Mouse (Mus musculus): ENCODE data around the gene Tmem50b. TPM values are rescaled to one million over a fixed set of nuclear protein-coding genes. Genes with fewer than 3 reads are reported as not detected.

Gene Tmem50b
- polyA plus RNA-seq, 1 experiment from 2014 or later = 60.8 TPM

DNA sequence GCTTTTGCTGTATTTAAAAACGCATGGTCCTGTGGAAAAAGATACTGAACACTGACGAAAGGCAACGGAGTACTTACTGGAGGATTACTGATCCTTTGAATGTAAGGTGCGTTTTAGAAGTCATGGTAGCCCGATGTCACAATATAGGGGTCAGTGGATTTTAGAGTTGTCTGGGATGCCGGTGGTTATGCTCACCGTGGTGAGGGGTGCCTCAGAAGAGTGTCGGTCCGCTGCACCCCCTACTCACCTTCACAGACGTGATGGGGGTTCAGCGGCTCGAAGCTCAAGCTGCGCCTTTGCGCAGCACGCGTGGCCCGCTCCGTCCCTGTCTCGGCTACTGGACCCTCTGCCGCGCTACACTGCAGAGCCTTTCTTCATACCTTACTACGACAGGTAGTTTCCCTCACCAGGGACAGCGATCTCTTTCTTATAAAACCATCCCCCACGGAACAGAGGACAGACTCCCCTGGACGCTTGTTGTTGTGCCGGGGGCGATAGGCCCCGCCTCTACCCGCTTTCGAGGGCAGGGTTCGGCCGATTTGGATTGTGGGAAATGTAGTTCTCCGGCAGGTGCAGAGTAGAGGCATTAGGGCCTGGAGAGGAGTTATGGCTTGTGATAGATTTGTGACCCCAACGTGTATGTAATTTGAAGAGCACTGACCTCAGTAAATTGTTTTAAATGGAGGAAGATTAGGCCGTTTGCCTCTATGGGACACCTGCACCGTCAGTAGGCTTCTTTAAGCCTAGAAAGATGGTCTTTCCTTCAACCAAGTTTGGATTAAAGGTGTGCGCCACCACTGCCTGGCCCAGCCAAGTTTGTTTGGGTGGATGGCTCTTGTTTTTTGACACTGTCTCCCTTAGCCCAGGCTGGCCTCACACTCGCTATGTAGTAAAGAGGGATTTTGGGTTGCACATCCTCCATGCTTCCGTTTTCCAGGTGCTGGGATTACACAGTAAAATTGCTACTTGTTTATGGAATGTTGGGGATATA lies 21.2 kb upstream of the Tmem50b start, which contains the start of gene Dnajc28:
Gene Dnajc28 (minus strand): TSS at position 516 of the 991 bp plus-strand sequence.
- Histone ChIP-seq H3K4me2 (replicated peaks; ENCODE audit: low read depth) (peak within 1 kb of the TSS; percentile 92), H3K27ac (replicated peaks) (no peak within 1 kb of the TSS), H3K4me3 (ENCODE audit: low read depth, low read length) (peak within 1 kb of the TSS; percentile 66), H3K36me3 (ENCODE audit: control insufficient read depth, insufficient read depth, low read length) (peaks cover 10% of the 10 kb centered on the region), H3K27me3 (ENCODE audit: control insufficient read depth, insufficient read depth, low read length) (no peaks in the 10 kb centered on the region), H3K9ac (ENCODE audit: low read length) (peak within 1 kb of the TSS; percentile 69), H3K4me1 (replicated peaks; ENCODE audit: control insufficient read depth, insufficient read depth) (no peaks in the 10 kb centered on the region; the same call in 1 of the 2 replicates), H3K9me3 (ENCODE audit: control insufficient read depth, low read length) (no peaks in the 10 kb centered on the region)
- no peak for TF ChIP-seq CTCF (IDR thresholded peaks at IDR 0.05; ENCODE audit: low read depth)
- TF ChIP-seq EP300 (optimal IDR thresholded peaks at IDR 0.05) = no peak
- 10% methylated on average over 39 of the region's 39 CpGs for WGBS
- DNase-seq (ENCODE audit: low spot score) (peak; percentile 79), ATAC-seq (ENCODE audit: low FRiP score, low TSS enrichment) (peak; percentile 86)

DNA sequence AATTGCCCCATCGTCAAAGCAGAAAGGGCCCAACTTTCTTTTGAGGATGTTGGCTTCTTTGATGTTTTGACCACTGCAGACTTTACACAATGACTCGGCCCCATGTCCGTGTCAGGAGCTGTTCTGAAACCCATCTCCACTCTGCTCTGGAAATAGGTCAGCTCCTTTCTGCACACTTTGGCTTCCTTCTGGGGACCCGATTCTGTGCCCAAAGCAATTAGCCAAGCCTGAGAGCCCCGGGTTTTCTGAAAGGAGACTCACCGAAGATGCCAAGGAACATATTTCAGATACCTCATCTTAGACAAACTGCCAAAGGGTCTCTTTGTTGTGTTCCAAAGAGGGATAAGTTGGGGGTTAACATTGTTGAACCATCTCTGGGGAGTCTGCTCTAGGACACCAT lies 17.0 kb upstream of the Tmem50b start:
- TF ChIP-seq EP300 (optimal IDR thresholded peaks at IDR 0.05) = no peak
- TF ChIP-seq CTCF (IDR thresholded peaks at IDR 0.05; ENCODE audit: low read depth) = no peak
- 80% methylated on average over 6 of the region's 6 CpGs for WGBS
- ATAC-seq (ENCODE audit: low FRiP score, low TSS enrichment) = no peak
- Histone ChIP-seq H3K27ac (replicated peaks) (no peak overlapping the region), H3K4me2 (replicated peaks; ENCODE audit: low read depth) (no peak overlapping the region), H3K9me3 (ENCODE audit: control insufficient read depth, low read length) (no peaks in the 10 kb centered on the region), H3K4me3 (ENCODE audit: low read depth, low read length) (no peak overlapping the region), H3K9ac (ENCODE audit: low read length) (no peak overlapping the region), H3K36me3 (ENCODE audit: control insufficient read depth, insufficient read depth, low read length) (no peaks in the 10 kb centered on the region), H3K4me1 (replicated peaks; ENCODE audit: control insufficient read depth, insufficient read depth) (no peaks in the 10 kb centered on the region; the same call in 1 of the 2 replicates), H3K27me3 (ENCODE audit: control insufficient read depth, insufficient read depth, low read length) (no peaks in the 10 kb centered on the region)
- DNase-seq (ENCODE audit: low spot score) = no peak

- no peak overlapping the region for H3K27ac ChIP-seq (replicated peaks)
- H3K4me2 ChIP-seq (replicated peaks; ENCODE audit: low read depth) = no peak overlapping the region
- no peak overlapping the region for H3K4me3 ChIP-seq (ENCODE audit: low read depth, low read length)
- no peaks in the 10 kb centered on the region for H3K36me3 ChIP-seq (ENCODE audit: control insufficient read depth, insufficient read depth, low read length)
- no peak overlapping the region for H3K9ac ChIP-seq (ENCODE audit: low read length)
- TF ChIP-seq CTCF (IDR thresholded peaks at IDR 0.05; ENCODE audit: low read depth) (no peak), EP300 (optimal IDR thresholded peaks at IDR 0.05) (no peak)
- H3K4me1 ChIP-seq (replicated peaks; ENCODE audit: control insufficient read depth, insufficient read depth) = no peaks in the 10 kb centered on the region
- ATAC-seq (ENCODE audit: low FRiP score, low TSS enrichment) = peak; percentile 62
- H3K27me3 ChIP-seq (ENCODE audit: control insufficient read depth, insufficient read depth, low read length) = no peaks in the 10 kb centered on the region
- no peak for DNase-seq (ENCODE audit: low spot score)
- WGBS = 60% methylated on average over 5 of the region's 5 CpGs
- H3K9me3 ChIP-seq (ENCODE audit: control insufficient read depth, low read length) = no peaks in the 10 kb centered on the region
These were observed 14.9 kb upstream of the Tmem50b start for GRCm38 (mm10) chr16:91612525-91612924.

DNA sequence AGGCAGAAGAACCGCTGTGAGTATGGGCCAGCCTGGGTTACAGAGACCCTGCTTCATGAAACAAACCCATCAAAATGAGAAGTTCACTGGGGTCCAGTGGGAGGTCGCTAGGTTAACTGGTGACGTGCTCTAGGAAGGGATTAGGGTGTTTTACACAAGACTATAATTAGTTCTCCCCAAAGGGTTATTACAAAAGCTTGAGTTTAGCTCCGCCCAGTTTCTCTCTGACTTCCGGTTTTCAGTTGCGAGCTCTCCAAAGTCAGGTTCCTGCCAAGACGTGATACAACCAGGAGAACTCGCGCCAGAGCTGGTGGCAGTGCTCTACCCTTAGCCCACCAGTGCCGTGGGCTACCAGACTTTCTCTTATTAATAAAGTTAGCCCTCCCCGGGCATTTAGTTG lies 13.6 kb upstream of the Tmem50b start:
- no peak for TF ChIP-seq EP300 (optimal IDR thresholded peaks at IDR 0.05)
- no peak for TF ChIP-seq CTCF (IDR thresholded peaks at IDR 0.05; ENCODE audit: low read depth)
- no peak for ATAC-seq (ENCODE audit: low FRiP score, low TSS enrichment)
- Histone ChIP-seq H3K4me3 (ENCODE audit: low read depth, low read length) (no peak overlapping the region), H3K9ac (ENCODE audit: low read length) (no peak overlapping the region), H3K27ac (replicated peaks) (no peak overlapping the region), H3K36me3 (ENCODE audit: control insufficient read depth, insufficient read depth, low read length) (no peaks in the 10 kb centered on the region), H3K4me2 (replicated peaks; ENCODE audit: low read depth) (no peak overlapping the region), H3K4me1 (replicated peaks; ENCODE audit: control insufficient read depth, insufficient read depth) (no peaks in the 10 kb centered on the region), H3K9me3 (ENCODE audit: control insufficient read depth, low read length) (no peaks in the 10 kb centered on the region), H3K27me3 (ENCODE audit: control insufficient read depth, insufficient read depth, low read length) (no peaks in the 10 kb centered on the region)
- 60% methylated on average over 11 of the region's 11 CpGs for WGBS
- no peak for DNase-seq (ENCODE audit: low spot score)

DNA sequence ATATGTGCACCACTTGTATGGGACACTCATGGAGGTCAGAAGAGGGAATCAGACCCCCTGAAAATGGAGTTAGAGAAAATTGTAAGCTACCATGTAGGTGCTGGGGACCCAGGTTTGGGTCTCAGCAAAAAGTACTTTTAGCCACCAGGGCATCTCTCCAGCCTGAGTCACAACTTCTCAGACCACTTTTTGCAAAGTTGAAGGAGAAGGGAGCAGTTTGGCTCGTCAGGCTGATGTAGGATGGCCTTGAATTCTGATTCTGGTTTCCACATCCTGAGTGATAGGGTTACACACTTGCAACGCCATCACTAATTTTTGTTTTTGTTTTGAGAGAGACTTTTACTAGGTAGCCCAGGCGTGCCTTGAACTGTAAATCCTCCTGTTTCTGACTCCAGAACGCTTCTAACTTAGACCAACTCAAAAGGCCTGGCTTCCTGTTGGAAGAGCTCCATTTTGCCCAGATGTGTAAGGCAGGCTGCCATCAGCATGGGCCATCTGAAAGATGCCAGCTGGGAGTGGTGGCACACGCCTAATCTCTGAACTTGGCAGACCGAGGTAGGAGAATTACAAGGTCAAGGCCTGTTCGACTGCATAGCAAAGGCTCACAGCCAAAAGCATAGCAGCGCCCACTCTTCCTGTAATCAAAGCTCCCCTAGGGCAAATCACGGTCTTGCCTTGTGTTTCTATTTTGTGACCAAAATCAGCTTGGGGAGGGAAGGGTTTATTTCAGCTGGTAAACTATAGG lies 12.1 kb upstream of the Tmem50b start:
- Histone ChIP-seq H3K4me3 (ENCODE audit: low read depth, low read length) (no peak overlapping the region), H3K9me3 (ENCODE audit: control insufficient read depth, low read length) (no peaks in the 10 kb centered on the region), H3K9ac (ENCODE audit: low read length) (no peak overlapping the region), H3K36me3 (ENCODE audit: control insufficient read depth, insufficient read depth, low read length) (no peaks in the 10 kb centered on the region), H3K27me3 (ENCODE audit: control insufficient read depth, insufficient read depth, low read length) (no peaks in the 10 kb centered on the region), H3K4me1 (replicated peaks; ENCODE audit: control insufficient read depth, insufficient read depth) (no peaks in the 10 kb centered on the region), H3K27ac (replicated peaks) (peak overlapping the region; percentile 45; the same call in 1 of the 2 replicates), H3K4me2 (replicated peaks; ENCODE audit: low read depth) (no peak overlapping the region)
- DNase-seq (ENCODE audit: low spot score) (no peak), ATAC-seq (ENCODE audit: low FRiP score, low TSS enrichment) (no peak)
- WGBS = 47% methylated on average over 9 of the region's 9 CpGs
- TF ChIP-seq EP300 (optimal IDR thresholded peaks at IDR 0.05) (no peak), CTCF (IDR thresholded peaks at IDR 0.05; ENCODE audit: low read depth) (no peak)

Measured in stomach, postnatal 0 days (tissue).